Mouse (Mus musculus): ENCODE data around the gene Plekhn1. TPM values are rescaled to one million over a fixed set of nuclear protein-coding genes. Genes with fewer than 3 reads are reported as not detected.

Gene Plekhn1
- total and polyA plus RNA-seq, 3 experiments: 9.7 to 25.2 (median 10.8) TPM

GRCm38 (mm10) chr4:156185950-156186850 lies 48.5 kb downstream of the Plekhn1 start:
- no peaks in the 10 kb centered on the region for H3K36me3 ChIP-seq (ENCODE audit: control insufficient read depth, insufficient read depth, low read length)
- H3K9ac ChIP-seq (ENCODE audit: low read depth, low read length): peak overlapping the region; percentile 34
- WGBS: 35% methylated on average over 31 of the region's 31 CpGs
- intact Hi-C loops (cut with DNase I): no loop called here
- no peaks in the 10 kb centered on the region for H3K27me3 ChIP-seq (ENCODE audit: control insufficient read depth, insufficient read depth, low read length)
- H3K79me2 ChIP-seq (replicated peaks; ENCODE audit: control insufficient read depth, insufficient read depth, low read length): no peaks in the 10 kb centered on the region; the same call in 1 of the 2 replicates
- H3K27ac ChIP-seq: peak overlapping the region; percentile 52
- H3K4me1 ChIP-seq (ENCODE audit: control insufficient read depth, insufficient read depth, low read length): peaks cover 10% of the 10 kb centered on the region
- no peak for TF ChIP-seq POLR2A (IDR thresholded peaks at IDR 0.05; ENCODE audit: insufficient read depth, low read depth, low read length)
- no peak for TF ChIP-seq CTCF (IDR thresholded peaks at IDR 0.05)
- no peak for TF ChIP-seq EP300 (IDR thresholded peaks at IDR 0.05; ENCODE audit: insufficient read depth, low read depth, low read length)
- peak overlapping the region; percentile 24; the same call in 1 of the 2 replicates for H3K4me3 ChIP-seq
- no peak for DNase-seq

- Histone ChIP-seq H3K27me3 (ENCODE audit: control insufficient read depth, insufficient read depth, low read length) (no peaks in the 10 kb centered on the region), H3K4me3 (peak overlapping the region; percentile 24; the same call in 1 of the 2 replicates), H3K36me3 (ENCODE audit: control insufficient read depth, insufficient read depth, low read length) (no peaks in the 10 kb centered on the region), H3K9ac (ENCODE audit: low read depth, low read length) (no peak overlapping the region), H3K27ac (peak overlapping the region; percentile 52), H3K4me1 (ENCODE audit: control insufficient read depth, insufficient read depth, low read length) (peaks cover 10% of the 10 kb centered on the region), H3K79me2 (replicated peaks; ENCODE audit: control insufficient read depth, insufficient read depth, low read length) (no peaks in the 10 kb centered on the region; the same call in 1 of the 2 replicates)
- peak in 1 of 2 experiments; percentile 19 for DNase-seq
- TF ChIP-seq POLR2A (IDR thresholded peaks at IDR 0.05; ENCODE audit: insufficient read depth, low read depth, low read length): no peak
- TF ChIP-seq EP300 (IDR thresholded peaks at IDR 0.05; ENCODE audit: insufficient read depth, low read depth, low read length): no peak
- intact Hi-C loops (cut with DNase I): no loop called here
- 84% methylated on average over 13 of the region's 13 CpGs for WGBS
Observed at GRCm38 (mm10) chr4:156185456-156185949, 49.2 kb downstream of the Plekhn1 start.

- Histone ChIP-seq H3K36me3 (ENCODE audit: control insufficient read depth, insufficient read depth, low read length) (no peaks in the 10 kb centered on the region), H3K4me1 (ENCODE audit: control insufficient read depth, insufficient read depth, low read length) (peaks cover 10% of the 10 kb centered on the region), H3K9ac (ENCODE audit: low read depth, low read length) (no peak overlapping the region), H3K27ac (peak overlapping the region; percentile 52), H3K79me2 (replicated peaks; ENCODE audit: control insufficient read depth, insufficient read depth, low read length) (no peaks in the 10 kb centered on the region; the same call in 1 of the 2 replicates), H3K4me3 (no peak overlapping the region), H3K27me3 (ENCODE audit: control insufficient read depth, insufficient read depth, low read length) (no peaks in the 10 kb centered on the region)
- peak in 1 of 2 experiments; percentile 21 for DNase-seq
- intact Hi-C loops (cut with DNase I): no loop called here
- 54% methylated on average over 7 of the region's 7 CpGs for WGBS
- TF ChIP-seq POLR2A (IDR thresholded peaks at IDR 0.05; ENCODE audit: insufficient read depth, low read depth, low read length) (no peak), EP300 (IDR thresholded peaks at IDR 0.05; ENCODE audit: insufficient read depth, low read depth, low read length) (no peak), CTCF (IDR thresholded peaks at IDR 0.05) (no peak)
Observed at GRCm38 (mm10) chr4:156184291-156184954, 50.2 kb downstream of the Plekhn1 start.

- Histone ChIP-seq H3K36me3 (ENCODE audit: control insufficient read depth, insufficient read depth, low read length) (no peaks in the 10 kb centered on the region), H3K27ac (no peak overlapping the region), H3K4me3 (no peak overlapping the region), H3K9ac (ENCODE audit: low read depth, low read length) (no peak overlapping the region), H3K79me2 (replicated peaks; ENCODE audit: control insufficient read depth, insufficient read depth, low read length) (no peaks in the 10 kb centered on the region; the same call in 1 of the 2 replicates), H3K4me1 (ENCODE audit: control insufficient read depth, insufficient read depth, low read length) (peaks cover 8% of the 10 kb centered on the region), H3K27me3 (ENCODE audit: control insufficient read depth, insufficient read depth, low read length) (no peaks in the 10 kb centered on the region)
- 65% methylated on average over 5 of the region's 5 CpGs for WGBS
- DNase-seq: no peak
- no peak for TF ChIP-seq EP300 (IDR thresholded peaks at IDR 0.05; ENCODE audit: insufficient read depth, low read depth, low read length)
- no peak for TF ChIP-seq POLR2A (IDR thresholded peaks at IDR 0.05; ENCODE audit: insufficient read depth, low read depth, low read length)
- no peak for TF ChIP-seq CTCF (IDR thresholded peaks at IDR 0.05)
- intact Hi-C loops (cut with DNase I): no loop called here
Observed at GRCm38 (mm10) chr4:156183747-156184146, 50.9 kb downstream of the Plekhn1 start.

GRCm38 (mm10) chr4:156177630-156178029 lies 57.0 kb downstream of the Plekhn1 start:
- intact Hi-C loops (cut with DNase I): no loop called here
- WGBS: 88% methylated on average over 9 of the region's 9 CpGs
- H3K27ac ChIP-seq: no peak overlapping the region
- H3K9ac ChIP-seq (ENCODE audit: low read depth, low read length): no peak overlapping the region
- TF ChIP-seq EP300 (IDR thresholded peaks at IDR 0.05; ENCODE audit: insufficient read depth, low read depth, low read length) (no peak), POLR2A (IDR thresholded peaks at IDR 0.05; ENCODE audit: insufficient read depth, low read depth, low read length) (no peak), CTCF (IDR thresholded peaks at IDR 0.05) (no peak)
- H3K27me3 ChIP-seq (ENCODE audit: control insufficient read depth, insufficient read depth, low read length): no peaks in the 10 kb centered on the region
- H3K36me3 ChIP-seq (ENCODE audit: control insufficient read depth, insufficient read depth, low read length): no peaks in the 10 kb centered on the region
- no peaks in the 10 kb centered on the region for H3K4me1 ChIP-seq (ENCODE audit: control insufficient read depth, insufficient read depth, low read length)
- no peak for DNase-seq
- H3K4me3 ChIP-seq: no peak overlapping the region
- no peaks in the 10 kb centered on the region for H3K79me2 ChIP-seq (replicated peaks; ENCODE audit: control insufficient read depth, insufficient read depth, low read length)
